Mouse (Mus musculus) liver, embryonic 14.5 days (tissue): Measurements from ENCODE around the gene Des.

Source experiments
- CTCF ChIP-seq: IDR thresholded peaks from 2 replicates; pipeline ENCODE4 v1.5.1; 2016; ENCODE audit warnings: antibody characterized with exemption, low read depth, control low read depth
- EP300 ChIP-seq: IDR thresholded peaks from 2 replicates; pipeline ENCODE4 v1.6.1; 2016; ENCODE audit warnings: antibody characterized with exemption, low read depth

DNA sequence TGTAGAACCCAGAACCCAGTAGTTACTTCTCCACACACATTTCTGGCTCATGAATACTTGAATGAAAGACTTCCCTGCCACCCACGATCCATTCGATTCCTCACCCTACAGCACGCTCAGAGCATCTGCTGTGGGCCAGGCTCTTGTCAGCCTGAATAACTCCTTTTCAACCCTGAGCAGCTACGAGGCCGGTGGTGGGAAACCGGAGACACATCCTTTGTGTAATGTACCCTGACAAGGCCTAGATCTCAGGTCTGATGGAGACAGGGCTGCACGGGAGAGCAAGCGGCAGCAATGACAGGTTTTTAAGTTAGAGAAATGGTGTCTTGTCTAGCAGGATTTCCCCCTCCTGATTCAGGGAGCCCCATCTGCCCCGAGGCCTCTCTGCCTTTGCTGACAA is 20.8 kb upstream of the Des start:
- TF ChIP-seq CTCF = no peak
- TF ChIP-seq EP300 = no peak
